Mouse (Mus musculus) inflammation-experienced regulatory T-cells (primary cell): Measurements from ENCODE around the gene Olfr1294. TPM values are rescaled to one million over a fixed set of nuclear protein-coding genes. Genes with fewer than 3 reads are reported as not detected.

ENCODE experiments used
- polyA plus RNA-seq, 2 experiments: library from polyadenylated mRNA; unstranded; fragments of 100-300 nt; shearing (Covaris generic); gene quantifications; one replicate each; pipeline ENCODE4 v1.2.1; 2017

The Olfr1294 gene
- polyA plus RNA-seq, result not detected

GRCm38 (mm10) chr2:111540191-111540590, at the start of gene Olfr1294:
Olfr1294 (minus strand) TSS chr2:111540291.

GRCm38 (mm10) chr2:111569581-111569980, 29.5 kb upstream of the Olfr1294 start, which contains the start of gene Olfr1295:
Olfr1295 (minus strand) TSS chr2:111569681.

GRCm38 (mm10) chr2:111524903-111525302, 15.2 kb downstream of the Olfr1294 start, which contains the start of gene Olfr1293-ps:
Olfr1293-ps (plus strand) TSS chr2:111525203.

GRCm38 (mm10) chr2:111496880-111497279, 43.2 kb downstream of the Olfr1294 start, which contains the start of gene Olfr1291-ps1:
Olfr1291-ps1 (plus strand) TSS chr2:111497180.

GRCm38 (mm10) chr2:111493729-111494128, 46.4 kb downstream of the Olfr1294 start, which contains the start of gene Olfr1290:
Olfr1290 (minus strand) TSS chr2:111493829.

Other genes with a start within 250 kb of the Olfr1294 start
- not detected for gene Olfr1279, start 239.7 kb downstream of the Olfr1294 start, polyA plus RNA-seq
- gene Olfr1280, start 226.3 kb downstream of the Olfr1294 start, polyA plus RNA-seq, result not detected
- not detected for gene Olfr1281, start 213.8 kb downstream of the Olfr1294 start, polyA plus RNA-seq
- not detected for gene Olfr1282, start 204.2 kb downstream of the Olfr1294 start, polyA plus RNA-seq
- gene Olfr1283, start 173.5 kb downstream of the Olfr1294 start, polyA plus RNA-seq, result not detected
- gene Olfr1284, start 164.8 kb downstream of the Olfr1294 start, polyA plus RNA-seq, result not detected
- not detected for gene Olfr1286, start 117.2 kb downstream of the Olfr1294 start, polyA plus RNA-seq
- gene Olfr1287, start 91.1 kb downstream of the Olfr1294 start, polyA plus RNA-seq, result not detected
- not detected for gene Olfr1288, start 66.2 kb downstream of the Olfr1294 start, polyA plus RNA-seq
- not detected for gene Olfr1289, start 59.5 kb downstream of the Olfr1294 start, polyA plus RNA-seq
- not detected for gene Olfr1290, start 46.5 kb downstream of the Olfr1294 start, polyA plus RNA-seq
- under 1 TPM; 0.31 to 0.67 TPM for gene Olfr1291-ps1, start 43.1 kb downstream of the Olfr1294 start, polyA plus RNA-seq
- under 1 TPM in 1 of 2 experiments, not detected in 1; 0.17 TPM for gene Olfr1293-ps, start 15.1 kb downstream of the Olfr1294 start, polyA plus RNA-seq
- gene Olfr1295, start 29.4 kb upstream of the Olfr1294 start, polyA plus RNA-seq, result not detected
- gene Olfr1297, start 86.2 kb upstream of the Olfr1294 start, polyA plus RNA-seq, result under 1 TPM in 1 of 2 experiments, not detected in 1; 0.22 TPM
- gene Olfr1298, start 108.9 kb upstream of the Olfr1294 start, polyA plus RNA-seq, result not detected
- not detected for gene Olfr1299, start 121.1 kb upstream of the Olfr1294 start, polyA plus RNA-seq
- gene Olfr1301, start 210.7 kb upstream of the Olfr1294 start, polyA plus RNA-seq, result not detected
- gene Olfr1302, start 237.1 kb upstream of the Olfr1294 start, polyA plus RNA-seq, result not detected